Mouse (Mus musculus): ENCODE results near the gene Hspb7. TPM values are rescaled to one million over a fixed set of nuclear protein-coding genes. Genes with fewer than 3 reads are reported as not detected.
A peak's percentile ranks its signal among the peaks of the same experiment; 100 is the strongest.

Hspb7 gene
- polyA plus RNA-seq, 1 experiment from 2014 or later: 0.41 TPM

DNA sequence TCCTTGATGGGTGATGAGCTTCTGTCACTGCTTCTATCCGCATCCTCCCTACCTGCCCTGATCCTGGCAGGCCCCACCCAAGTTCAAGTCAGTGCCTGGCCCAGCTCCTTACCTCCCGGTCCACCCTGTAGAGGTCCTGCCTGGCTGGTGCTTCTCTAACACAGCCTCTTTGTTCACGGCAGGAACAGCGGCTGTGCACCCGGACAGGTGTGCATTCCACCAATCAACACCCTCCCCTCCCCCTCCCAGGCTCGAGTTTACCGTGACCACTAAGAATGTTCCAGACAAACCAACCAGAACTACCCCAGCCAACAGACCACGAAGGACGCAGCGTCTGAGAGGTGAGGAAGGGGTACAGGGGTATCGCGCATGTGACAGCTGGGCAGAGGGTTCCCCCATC lies 22.0 kb upstream of the Hspb7 start, which contains the start of gene Clcnka:
Gene Clcnka (minus strand): TSS at position 180 of the 400 bp plus-strand sequence.
- WGBS: 39% methylated on average over 12 of the region's 12 CpGs
- Histone ChIP-seq H3K36me3 (ENCODE audit: insufficient read depth, low read length) (no peaks in the 10 kb centered on the region), H3K4me1 (replicated peaks; ENCODE audit: insufficient read depth, low read length) (0 out of 2 replicates have a peak, but pooled peaks cover 4% of the 10 kb centered on the region), H3K4me3 (replicated peaks; ENCODE audit: low read depth, low read length) (no peak within 1 kb of the TSS), H3K4me2 (ENCODE audit: low read length) (peak within 1 kb of the TSS; percentile 19), H3K9ac (ENCODE audit: low read depth, low read length) (peak within 1 kb of the TSS; percentile 35; the same call in 1 of the 2 replicates), H3K27me3 (ENCODE audit: insufficient read depth, low read length) (no peaks in the 10 kb centered on the region), H3K27ac (peak within 1 kb of the TSS; percentile 68), H3K9me3 (replicated peaks; ENCODE audit: low read length) (no peaks in the 10 kb centered on the region)
- DNase-seq (ENCODE audit: low spot score) (peak; percentile 11), ATAC-seq (replicated peaks; ENCODE audit: low FRiP score, low read depth) (peak; percentile 53; the same call in 1 of the 2 replicates)
- no peak for TF ChIP-seq CTCF (IDR thresholded peaks at IDR 0.05; ENCODE audit: low read depth)

DNA sequence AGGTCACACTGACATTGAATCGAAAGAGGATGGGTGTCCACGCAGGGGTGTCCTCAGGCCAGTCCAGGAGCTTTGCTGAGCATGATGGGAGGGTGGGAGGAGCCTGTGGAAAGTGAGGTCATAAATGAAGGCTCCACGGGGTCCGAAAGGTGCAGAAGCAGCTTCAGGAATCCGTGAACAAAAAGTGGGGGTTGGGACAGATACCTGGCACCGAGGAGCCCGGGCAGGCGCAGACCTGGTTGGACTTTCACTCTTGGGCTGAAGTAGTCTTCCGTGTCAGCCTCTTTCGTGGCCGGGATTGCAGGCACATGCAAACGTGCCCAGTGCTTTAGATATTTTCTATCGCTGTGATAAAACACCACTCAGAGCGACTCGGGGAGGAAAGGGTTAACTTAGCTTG lies 20.4 kb upstream of the Hspb7 start:
- Histone ChIP-seq H3K4me1 (replicated peaks; ENCODE audit: insufficient read depth, low read length) (no peaks in the 10 kb centered on the region), H3K36me3 (ENCODE audit: insufficient read depth, low read length) (no peaks in the 10 kb centered on the region), H3K27ac (no peak overlapping the region), H3K9me3 (replicated peaks; ENCODE audit: low read length) (no peaks in the 10 kb centered on the region), H3K9ac (ENCODE audit: low read depth, low read length) (no peak overlapping the region), H3K4me3 (replicated peaks; ENCODE audit: low read depth, low read length) (no peak overlapping the region), H3K27me3 (ENCODE audit: insufficient read depth, low read length) (no peaks in the 10 kb centered on the region), H3K4me2 (ENCODE audit: low read length) (no peak overlapping the region)
- 80% methylated on average over 15 of the region's 15 CpGs for WGBS
- TF ChIP-seq CTCF (IDR thresholded peaks at IDR 0.05; ENCODE audit: low read depth): no peak
- ATAC-seq (replicated peaks; ENCODE audit: low FRiP score, low read depth) (no peak; the same call in 1 of the 2 replicates), DNase-seq (ENCODE audit: low spot score) (no peak)

DNA sequence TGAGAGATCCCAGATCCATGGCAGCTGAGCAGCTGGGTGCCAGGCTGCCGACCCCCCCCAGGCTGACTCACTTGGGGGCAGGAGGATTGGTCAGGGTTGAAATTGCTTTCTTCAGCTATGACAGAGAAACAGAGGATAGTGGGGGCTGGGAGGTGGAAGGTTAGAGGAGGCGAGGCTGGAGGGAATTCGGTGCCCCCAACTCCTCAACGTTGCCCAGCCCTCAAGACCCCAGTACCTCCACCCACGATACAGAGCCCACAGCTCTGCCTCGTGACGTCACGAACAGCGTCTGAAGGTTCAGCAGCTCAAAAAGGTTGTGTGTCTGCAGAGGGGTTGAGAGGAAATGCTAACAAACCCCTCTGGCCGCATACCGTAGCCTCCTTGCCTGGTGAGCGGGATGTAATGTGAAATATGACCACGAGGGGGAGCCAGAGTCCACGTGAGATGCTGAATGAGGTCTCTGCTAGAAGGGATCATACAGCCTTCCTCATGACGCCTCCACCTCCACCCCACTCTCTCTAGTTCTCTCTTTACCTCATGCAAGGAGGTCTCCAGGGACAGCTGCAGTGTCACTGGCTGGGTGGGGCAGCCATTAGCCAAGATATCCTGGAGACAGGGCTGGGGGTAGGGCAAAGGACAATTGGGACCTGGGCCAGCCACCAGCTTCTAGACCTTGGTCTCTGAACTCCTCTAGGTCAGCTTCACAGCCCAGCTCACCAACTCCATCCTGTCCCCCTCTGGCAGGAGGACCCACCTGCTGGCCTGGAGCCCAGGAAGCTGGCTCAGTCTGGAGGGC lies 15.9 kb upstream of the Hspb7 start:
- Histone ChIP-seq H3K4me1 (replicated peaks; ENCODE audit: insufficient read depth, low read length) (peaks cover 5% of the 10 kb centered on the region; the same call in 1 of the 2 replicates), H3K9me3 (replicated peaks; ENCODE audit: low read length) (no peaks in the 10 kb centered on the region), H3K4me2 (ENCODE audit: low read length) (peak overlapping the region; percentile 39), H3K36me3 (ENCODE audit: insufficient read depth, low read length) (no peaks in the 10 kb centered on the region), H3K27me3 (ENCODE audit: insufficient read depth, low read length) (no peaks in the 10 kb centered on the region), H3K4me3 (replicated peaks; ENCODE audit: low read depth, low read length) (no peak overlapping the region), H3K9ac (ENCODE audit: low read depth, low read length) (no peak overlapping the region), H3K27ac (no peak overlapping the region)
- TF ChIP-seq CTCF (IDR thresholded peaks at IDR 0.05; ENCODE audit: low read depth): peak; percentile 99
- ATAC-seq (replicated peaks; ENCODE audit: low FRiP score, low read depth): peak; percentile 70
- 16% methylated on average over 15 of the region's 15 CpGs for WGBS
- DNase-seq (ENCODE audit: low spot score): peak; percentile 91

DNA sequence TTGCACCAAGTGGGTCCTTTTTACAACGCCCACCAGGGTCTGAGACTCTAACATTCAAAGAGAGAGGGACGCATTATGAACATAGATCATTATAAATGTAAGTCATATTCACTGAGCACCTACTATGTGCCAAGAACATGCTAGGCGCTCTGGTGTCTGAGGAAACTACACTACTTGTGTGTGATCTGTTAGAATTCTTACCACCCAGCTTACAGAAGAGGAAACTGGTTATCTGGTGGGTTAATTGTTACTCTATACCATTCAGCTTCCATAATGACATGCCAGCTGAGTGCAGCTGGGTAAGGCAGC lies 15.3 kb upstream of the Hspb7 start:
- Histone ChIP-seq H3K27me3 (ENCODE audit: insufficient read depth, low read length) (no peaks in the 10 kb centered on the region), H3K36me3 (ENCODE audit: insufficient read depth, low read length) (no peaks in the 10 kb centered on the region), H3K27ac (no peak overlapping the region), H3K4me2 (ENCODE audit: low read length) (no peak overlapping the region), H3K4me1 (replicated peaks; ENCODE audit: insufficient read depth, low read length) (peaks cover 5% of the 10 kb centered on the region; the same call in 1 of the 2 replicates), H3K9me3 (replicated peaks; ENCODE audit: low read length) (no peaks in the 10 kb centered on the region), H3K9ac (ENCODE audit: low read depth, low read length) (no peak overlapping the region), H3K4me3 (replicated peaks; ENCODE audit: low read depth, low read length) (no peak overlapping the region)
- WGBS: 88% methylated on average over 3 of the region's 3 CpGs
- no peak for DNase-seq (ENCODE audit: low spot score)
- no peak for ATAC-seq (replicated peaks; ENCODE audit: low FRiP score, low read depth)
- TF ChIP-seq CTCF (IDR thresholded peaks at IDR 0.05; ENCODE audit: low read depth): no peak

DNA sequence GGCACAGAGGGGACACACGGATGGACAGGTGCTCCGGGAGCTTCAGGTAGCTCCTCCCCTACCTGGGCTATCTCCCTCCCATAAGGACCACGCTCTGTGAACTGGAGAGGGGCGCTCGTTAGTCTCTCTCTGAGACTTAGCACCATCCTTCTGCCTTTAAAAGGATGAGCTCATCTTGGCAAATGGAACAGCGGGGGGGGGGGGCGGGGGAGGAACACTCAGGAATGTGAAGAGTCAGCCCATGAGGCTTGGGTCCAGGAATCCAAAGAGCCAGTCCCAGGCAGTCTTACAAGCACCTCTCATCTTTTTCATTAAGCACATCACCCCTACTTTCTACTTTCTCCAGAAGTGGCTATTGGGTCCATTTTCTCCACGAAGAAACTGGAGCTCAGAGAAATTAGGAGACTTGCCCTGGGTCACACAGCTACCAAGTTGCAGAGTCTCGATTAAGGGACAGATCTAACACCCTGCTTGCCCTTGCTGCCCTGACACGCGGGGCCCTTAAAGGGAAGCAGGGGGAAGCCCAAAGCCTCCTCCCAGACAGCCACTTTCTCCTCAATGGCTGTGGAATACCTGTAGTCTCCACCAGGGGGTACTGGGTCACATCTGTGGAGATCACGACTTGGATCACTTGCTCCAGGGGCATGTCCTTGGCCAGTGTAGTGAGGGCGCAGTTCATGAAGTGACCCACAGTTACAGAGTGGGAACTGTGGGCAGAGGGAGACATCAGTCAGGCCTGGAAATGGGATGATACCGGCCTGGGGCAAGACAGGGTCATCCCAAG lies 13.9 kb upstream of the Hspb7 start:
- Histone ChIP-seq H3K4me1 (replicated peaks; ENCODE audit: insufficient read depth, low read length) (peaks cover 5% of the 10 kb centered on the region; the same call in 1 of the 2 replicates), H3K4me2 (ENCODE audit: low read length) (no peak overlapping the region), H3K9ac (ENCODE audit: low read depth, low read length) (no peak overlapping the region), H3K4me3 (replicated peaks; ENCODE audit: low read depth, low read length) (no peak overlapping the region), H3K9me3 (replicated peaks; ENCODE audit: low read length) (no peaks in the 10 kb centered on the region), H3K27me3 (ENCODE audit: insufficient read depth, low read length) (no peaks in the 10 kb centered on the region), H3K27ac (0 out of 2 replicates have a peak overlapping the region, but pooled peaks have one; percentile 13), H3K36me3 (ENCODE audit: insufficient read depth, low read length) (no peaks in the 10 kb centered on the region)
- peak; percentile 23; the same call in 1 of the 2 replicates for ATAC-seq (replicated peaks; ENCODE audit: low FRiP score, low read depth)
- DNase-seq (ENCODE audit: low spot score): peak; percentile 72
- WGBS: 28% methylated on average over 14 of the region's 14 CpGs
- peak; percentile 76 for TF ChIP-seq CTCF (IDR thresholded peaks at IDR 0.05; ENCODE audit: low read depth)

DNA sequence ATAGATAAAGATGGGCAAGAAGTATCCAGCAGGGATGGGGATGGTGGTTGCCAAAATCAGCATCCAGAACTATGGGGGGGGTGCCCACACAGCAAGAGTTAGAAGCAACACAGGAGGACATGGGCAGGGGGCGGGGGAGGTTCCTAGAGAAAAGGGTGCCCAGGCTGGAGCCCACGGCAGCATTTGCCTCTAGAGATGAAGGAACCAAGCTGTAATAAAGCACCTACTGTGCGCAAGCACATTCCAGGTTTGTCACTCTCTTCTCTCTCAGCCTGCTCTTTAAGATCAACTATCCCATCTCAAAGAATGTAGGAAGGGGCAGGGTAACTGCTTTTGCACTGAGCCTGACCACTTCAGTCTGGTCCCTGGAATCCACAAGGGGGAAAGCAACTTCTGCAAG lies 12.0 kb upstream of the Hspb7 start:
- ATAC-seq (replicated peaks; ENCODE audit: low FRiP score, low read depth): no peak
- H3K27ac ChIP-seq: no peak overlapping the region
- TF ChIP-seq CTCF (IDR thresholded peaks at IDR 0.05; ENCODE audit: low read depth): no peak
- 92% methylated on average over 3 of the region's 3 CpGs for WGBS
- peaks cover 5% of the 10 kb centered on the region; the same call in 1 of the 2 replicates for H3K4me1 ChIP-seq (replicated peaks; ENCODE audit: insufficient read depth, low read length)
- no peak overlapping the region for H3K4me3 ChIP-seq (replicated peaks; ENCODE audit: low read depth, low read length)
- H3K27me3 ChIP-seq (ENCODE audit: insufficient read depth, low read length): no peaks in the 10 kb centered on the region
- no peaks in the 10 kb centered on the region for H3K9me3 ChIP-seq (replicated peaks; ENCODE audit: low read length)
- H3K9ac ChIP-seq (ENCODE audit: low read depth, low read length): no peak overlapping the region
- H3K36me3 ChIP-seq (ENCODE audit: insufficient read depth, low read length): no peaks in the 10 kb centered on the region
- no peak for DNase-seq (ENCODE audit: low spot score)
- H3K4me2 ChIP-seq (ENCODE audit: low read length): no peak overlapping the region
